Mouse (Mus musculus) intestine, postnatal 0 days (tissue): ENCODE measurements around the gene Rbm47. TPM values are rescaled to one million over a fixed set of nuclear protein-coding genes. Genes with fewer than 3 reads are reported as not detected.
A peak's percentile ranks its signal among the peaks of the same experiment; 100 is the strongest.

Experiments used
- ATAC-seq: fragments of 200-750 bp; cut with Nextera tagmentation; 2 replicates; pipeline ENCODE4 v1.8.0; 2017; ENCODE audit warnings: mild to moderate bottlenecking, moderate TSS enrichment, moderate library complexity
- H3K27ac ChIP-seq: fragments of 300-500 bp; sonication (generic); 2 replicates; pipeline ENCODE4 v1.5.1; 2014; ENCODE audit warnings: mild to moderate bottlenecking, low read depth, low read length, moderate library complexity
- H3K27me3 ChIP-seq: fragments of 300-500 bp; sonication (generic); replicated peaks from 2 replicates; pipeline ENCODE4 v1.6.1; 2014; ENCODE audit warnings: low read length, mixed read lengths; ENCODE audit not compliant: control insufficient read depth, insufficient read depth
- H3K36me3 ChIP-seq: fragments of 300-500 bp; sonication (generic); 2 replicates; pipeline ENCODE4 v1.6.1; 2014; ENCODE audit warnings: mild to moderate bottlenecking, moderate library complexity; ENCODE audit not compliant: control insufficient read depth, insufficient read depth
- H3K4me1 ChIP-seq: fragments of 300-500 bp; sonication (generic); replicated peaks from 2 replicates; pipeline ENCODE4 v1.6.1; 2014; ENCODE audit warnings: antibody characterized with exemption, low read length, mixed read lengths; ENCODE audit not compliant: control insufficient read depth, insufficient read depth
- H3K4me2 ChIP-seq: fragments of 300-500 bp; sonication (generic); replicated peaks from 2 replicates; pipeline ENCODE4 v1.6.1; 2014; ENCODE audit warnings: low read depth, mild to moderate bottlenecking, moderate library complexity
- H3K4me3 ChIP-seq: fragments of 300-500 bp; sonication (generic); 2 replicates; pipeline ENCODE4 v1.5.1; 2014; ENCODE audit warnings: low read depth, low read length
- H3K9ac ChIP-seq: fragments of 300-500 bp; sonication (generic); 2 replicates; pipeline ENCODE4 v1.6.1; 2014; ENCODE audit warnings: mild to moderate bottlenecking, low read depth, low read length
- H3K9me3 ChIP-seq: fragments of 300-500 bp; sonication (generic); 2 replicates; pipeline ENCODE4 v1.6.1; 2016; ENCODE audit warnings: mixed run types; ENCODE audit not compliant: control insufficient read depth
- CTCF ChIP-seq: sonication (generic); IDR thresholded peaks from 2 replicates; pipeline ENCODE4 v1.5.1; 2016; ENCODE audit warnings: low read depth, mild to moderate bottlenecking, control low read depth, antibody characterized with exemption, moderate library complexity
- WGBS: fragments of 180-500 bp; shearing (Covaris S2); extraction: QIAGEN DNeasy Blood & Tissue Kit; methylation state at CpG from one replicate; pipeline ENCODE4 v1.1.7; 2014; 5-methylcytosine and 5-hydroxymethylcytosine counted together
- polyA plus RNA-seq: library from polyadenylated mRNA; unstranded; fragments of >200 nt; fragmentation: Nextera tagmentation; extraction: Ambion mirVana; gene quantifications from 2 replicates; pipeline ENCODE4 v1.2.1, GENCODE M21; 2015

Rbm47 gene
- polyA plus RNA-seq, 1 experiment from 2014 or later, result 146 TPM

- no peaks in the 10 kb centered on the region for H3K9me3 ChIP-seq
- no peaks in the 10 kb centered on the region for H3K4me1 ChIP-seq
- no peaks in the 10 kb centered on the region for H3K36me3 ChIP-seq
- no peak for ATAC-seq
- no peak overlapping the region for H3K9ac ChIP-seq
- no peak for TF ChIP-seq CTCF
- H3K27ac ChIP-seq, result no peak overlapping the region
- no peaks in the 10 kb centered on the region; the same call in 1 of the 2 replicates for H3K27me3 ChIP-seq
- no peak overlapping the region for H3K4me3 ChIP-seq
- WGBS, result 93% methylated on average over 3 of the region's 3 CpGs
- H3K4me2 ChIP-seq, result no peak overlapping the region
Measured at GRCm38 (mm10) chr5:66147313-66147712, 25.6 kb downstream of the Rbm47 start.

GRCm38 (mm10) chr5:66145583-66145982 is 27.3 kb downstream of the Rbm47 start:
- ATAC-seq, result no peak
- Histone ChIP-seq H3K4me1 (no peaks in the 10 kb centered on the region), H3K27me3 (no peaks in the 10 kb centered on the region), H3K27ac (no peak overlapping the region), H3K36me3 (no peaks in the 10 kb centered on the region), H3K9me3 (no peaks in the 10 kb centered on the region), H3K4me2 (no peak overlapping the region), H3K9ac (no peak overlapping the region), H3K4me3 (no peak overlapping the region)
- TF ChIP-seq CTCF, result no peak
- WGBS, result 80% methylated on average over 5 of the region's 5 CpGs

GRCm38 (mm10) chr5:66143093-66144032 is 29.6 kb downstream of the Rbm47 start:
- H3K36me3 ChIP-seq, result no peaks in the 10 kb centered on the region
- no peak for TF ChIP-seq CTCF
- ATAC-seq, result 0 out of 2 replicates have a peak, but pooled peaks have one; percentile 53
- H3K27me3 ChIP-seq, result no peaks in the 10 kb centered on the region
- H3K9ac ChIP-seq, result no peak overlapping the region
- WGBS, result 64% methylated on average over 14 of the region's 14 CpGs
- H3K4me3 ChIP-seq, result no peak overlapping the region
- 0 out of 2 replicates have a peak, but pooled peaks cover 3% of the 10 kb centered on the region for H3K4me1 ChIP-seq
- H3K9me3 ChIP-seq, result no peaks in the 10 kb centered on the region
- peak overlapping the region; percentile 73 for H3K27ac ChIP-seq
- H3K4me2 ChIP-seq, result no peak overlapping the region

GRCm38 (mm10) chr5:66141474-66141873 is 31.4 kb downstream of the Rbm47 start:
- Histone ChIP-seq H3K4me1 (0 out of 2 replicates have a peak, but pooled peaks cover 3% of the 10 kb centered on the region), H3K9me3 (no peaks in the 10 kb centered on the region), H3K4me3 (no peak overlapping the region), H3K9ac (no peak overlapping the region), H3K27ac (peak overlapping the region; percentile 47), H3K27me3 (no peaks in the 10 kb centered on the region), H3K36me3 (no peaks in the 10 kb centered on the region), H3K4me2 (no peak overlapping the region)
- WGBS, result 79% methylated on average over 4 of the region's 4 CpGs
- peak; percentile 87 for ATAC-seq
- TF ChIP-seq CTCF, result no peak

- H3K27me3 ChIP-seq, result no peaks in the 10 kb centered on the region
- H3K27ac ChIP-seq, result peak overlapping the region; percentile 50
- H3K9ac ChIP-seq, result no peak overlapping the region
- 0 out of 2 replicates have a peak, but pooled peaks cover 3% of the 10 kb centered on the region for H3K4me1 ChIP-seq
- no peaks in the 10 kb centered on the region for H3K36me3 ChIP-seq
- H3K9me3 ChIP-seq, result no peaks in the 10 kb centered on the region
- H3K4me2 ChIP-seq, result no peak overlapping the region
- no peak for TF ChIP-seq CTCF
- WGBS, result 26% methylated on average over 6 of the region's 6 CpGs
- no peak for ATAC-seq
- H3K4me3 ChIP-seq, result no peak overlapping the region
Measured at GRCm38 (mm10) chr5:66139634-66140295, 33.2 kb downstream of the Rbm47 start.

- no peak overlapping the region for H3K4me3 ChIP-seq
- H3K4me2 ChIP-seq, result no peak overlapping the region
- 0 out of 2 replicates have a peak, but pooled peaks cover 3% of the 10 kb centered on the region for H3K4me1 ChIP-seq
- no peaks in the 10 kb centered on the region for H3K9me3 ChIP-seq
- H3K27ac ChIP-seq, result no peak overlapping the region
- no peak for TF ChIP-seq CTCF
- no peak for ATAC-seq
- H3K36me3 ChIP-seq, result no peaks in the 10 kb centered on the region
- WGBS, result 66% methylated on average over 6 of the region's 6 CpGs
- no peak overlapping the region for H3K9ac ChIP-seq
- no peaks in the 10 kb centered on the region for H3K27me3 ChIP-seq
Measured at GRCm38 (mm10) chr5:66139171-66139570, 33.7 kb downstream of the Rbm47 start.
